Mouse (Mus musculus): ENCODE results near the gene Sema5b. TPM values are rescaled to one million over a fixed set of nuclear protein-coding genes. Genes with fewer than 3 reads are reported as not detected.
A peak's percentile ranks its signal among the peaks of the same experiment; 100 is the strongest.

Sema5b gene
- total and polyA plus RNA-seq, 2 experiments from 2014 or later: 11.4 to 46.5 TPM

DNA sequence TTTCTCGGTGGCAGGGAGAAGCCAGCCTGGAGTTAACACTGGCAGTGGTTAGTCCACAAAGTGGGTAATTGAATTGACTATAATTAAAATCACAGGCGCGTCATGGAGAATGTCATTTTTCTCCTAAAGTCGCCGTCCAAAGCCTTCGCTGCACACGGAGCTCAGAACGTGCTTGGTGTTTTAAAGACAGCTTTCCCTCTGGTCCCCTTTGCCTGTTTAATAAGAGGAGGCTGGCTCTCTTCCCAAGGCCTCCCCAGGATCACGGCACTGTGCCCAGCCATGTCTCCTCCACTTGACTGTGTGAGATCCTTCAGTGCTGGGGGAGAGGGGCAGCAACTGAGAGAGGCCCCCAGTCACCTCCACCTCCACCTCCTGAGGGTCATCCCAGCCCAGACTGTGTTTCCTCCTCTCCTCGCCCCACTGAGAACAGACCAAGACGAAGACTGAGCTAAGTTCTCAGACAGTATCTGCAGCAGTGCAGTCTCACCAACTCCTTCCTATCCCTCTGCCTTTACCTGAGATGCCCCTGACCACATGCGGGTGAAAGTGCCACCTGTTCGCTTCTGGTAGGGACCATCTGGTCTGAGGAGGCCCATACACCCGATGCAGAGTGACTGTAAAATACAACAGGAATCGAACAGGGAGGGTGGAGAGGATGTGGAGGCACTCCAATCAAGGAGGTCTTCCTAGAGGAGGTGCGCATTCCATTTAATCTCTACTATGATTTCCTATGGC is 84.5 kb downstream of the Sema5b start:
- no peaks in the 10 kb centered on the region for H3K9me3 ChIP-seq (ENCODE audit: low read length)

DNA sequence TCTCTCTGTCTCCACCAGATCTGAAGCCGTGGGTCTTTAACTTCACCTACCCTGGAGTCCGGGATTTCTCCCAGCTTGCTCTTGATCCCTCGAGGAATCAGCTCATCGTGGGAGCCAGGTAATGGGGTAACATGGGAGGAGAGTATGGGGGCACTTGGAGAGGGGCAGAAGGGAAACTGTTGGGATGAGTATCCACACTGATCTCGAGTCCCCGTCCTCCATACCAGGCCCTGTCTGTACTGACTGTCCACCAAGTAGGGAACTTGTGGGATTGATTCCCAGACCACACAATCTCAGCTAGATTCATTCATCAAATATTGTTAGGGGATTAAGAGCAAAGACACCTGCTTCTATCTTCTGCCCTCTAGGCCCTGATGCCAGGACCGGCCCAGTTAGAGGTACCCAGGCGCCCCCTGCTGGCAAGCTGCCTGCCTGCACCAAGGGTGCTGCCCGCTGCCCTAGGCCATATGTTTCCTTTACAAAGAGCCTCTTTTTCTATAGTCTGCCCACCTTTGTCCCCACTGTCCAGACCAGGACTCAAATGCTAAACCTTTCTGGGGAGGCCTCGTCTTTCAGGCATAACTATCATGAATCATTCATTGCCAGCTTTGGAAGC is 87.2 kb downstream of the Sema5b start:
- Histone ChIP-seq H3K4me2 (ENCODE audit: low read depth, low read length, poor library complexity, severe bottlenecking) (no peak overlapping the region), H3K9ac (replicated peaks; ENCODE audit: low read length, poor library complexity, severe bottlenecking) (no peak overlapping the region), H3K27me3 (ENCODE audit: insufficient read depth, low read length) (no peaks in the 10 kb centered on the region), H3K36me3 (ENCODE audit: insufficient read depth, low read length) (no peaks in the 10 kb centered on the region), H3K4me1 (ENCODE audit: insufficient read depth, low read length) (peaks cover 6% of the 10 kb centered on the region), H3K27ac (ENCODE audit: low read depth, low read length) (no peak overlapping the region), H3K4me3 (ENCODE audit: low read depth, low read length) (no peak overlapping the region), H3K9me3 (ENCODE audit: low read length) (no peaks in the 10 kb centered on the region)
- ATAC-seq (ENCODE audit: low FRiP score) (no peak; the same call in 1 of the 2 replicates), DNase-seq (ENCODE audit: low spot score) (peak; percentile 76)
- 39% methylated on average over 10 of the region's 10 CpGs for WGBS
- peak; percentile 84 for TF ChIP-seq CTCF (IDR thresholded peaks at IDR 0.05)

More for the DNA sequence above, 84.5 kb downstream of the Sema5b start:
- WGBS: 45% methylated on average over 16 of the region's 16 CpGs
- peak; percentile 76 for DNase-seq (ENCODE audit: low spot score)
- 0 out of 2 replicates have a peak overlapping the region, but pooled peaks have one; percentile 18 for H3K27ac ChIP-seq (ENCODE audit: low read depth, low read length)
- H3K9ac ChIP-seq (replicated peaks; ENCODE audit: low read length, poor library complexity, severe bottlenecking): no peak overlapping the region
- no peak for TF ChIP-seq CTCF (IDR thresholded peaks at IDR 0.05)
- H3K4me3 ChIP-seq (ENCODE audit: low read depth, low read length): no peak overlapping the region
- ATAC-seq (ENCODE audit: low FRiP score): no peak
- no peaks in the 10 kb centered on the region for H3K36me3 ChIP-seq (ENCODE audit: insufficient read depth, low read length)
- H3K4me2 ChIP-seq (ENCODE audit: low read depth, low read length, poor library complexity, severe bottlenecking): no peak overlapping the region
- H3K4me1 ChIP-seq (ENCODE audit: insufficient read depth, low read length): peaks cover 6% of the 10 kb centered on the region
- H3K27me3 ChIP-seq (ENCODE audit: insufficient read depth, low read length): no peaks in the 10 kb centered on the region

DNA sequence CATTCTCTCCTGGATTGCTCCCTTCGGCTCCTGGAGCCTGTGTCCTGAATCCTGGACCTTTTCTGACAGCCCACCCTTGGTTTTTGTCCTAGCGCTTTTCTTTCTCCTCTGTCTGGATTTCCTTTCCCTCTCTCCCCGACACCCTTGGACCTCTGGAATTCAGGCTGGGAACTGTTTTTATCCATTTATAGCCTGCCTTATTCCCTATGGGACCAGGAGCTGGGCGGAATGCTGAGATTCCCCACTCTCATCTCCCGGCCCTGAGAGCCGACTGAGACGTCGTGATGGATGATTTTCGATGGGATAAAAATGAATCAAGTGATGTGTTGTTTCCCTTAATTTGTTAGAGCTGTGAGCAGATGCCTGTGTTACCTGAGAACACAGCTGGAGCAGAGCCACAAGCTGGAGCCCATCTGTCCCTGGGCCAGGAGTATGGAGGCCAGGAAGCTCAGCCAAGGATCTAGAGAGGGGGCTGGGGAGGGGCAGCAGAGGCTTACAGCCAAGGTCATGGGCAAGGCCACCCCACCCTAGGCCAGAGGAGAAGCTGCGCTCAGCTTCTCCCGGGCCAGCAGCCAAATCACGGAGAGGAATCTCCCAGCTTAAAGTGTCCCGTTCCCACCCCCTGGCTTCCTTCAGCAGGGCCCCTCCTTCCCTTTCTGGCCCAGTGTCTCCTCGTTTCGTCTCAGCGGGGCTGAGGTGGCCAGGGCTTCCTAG is 89.7 kb downstream of the Sema5b start:
- no peak for TF ChIP-seq CTCF (IDR thresholded peaks at IDR 0.05)
- Histone ChIP-seq H3K4me1 (ENCODE audit: insufficient read depth, low read length) (no peaks in the 10 kb centered on the region), H3K9ac (replicated peaks; ENCODE audit: low read length, poor library complexity, severe bottlenecking) (no peak overlapping the region), H3K9me3 (ENCODE audit: low read length) (no peaks in the 10 kb centered on the region), H3K4me2 (ENCODE audit: low read depth, low read length, poor library complexity, severe bottlenecking) (no peak overlapping the region), H3K36me3 (ENCODE audit: insufficient read depth, low read length) (no peaks in the 10 kb centered on the region), H3K27ac (ENCODE audit: low read depth, low read length) (no peak overlapping the region), H3K4me3 (ENCODE audit: low read depth, low read length) (no peak overlapping the region), H3K27me3 (ENCODE audit: insufficient read depth, low read length) (no peaks in the 10 kb centered on the region)
- ATAC-seq (ENCODE audit: low FRiP score): no peak
- DNase-seq (ENCODE audit: low spot score): no peak
- WGBS: 65% methylated on average over 16 of the region's 16 CpGs

DNA sequence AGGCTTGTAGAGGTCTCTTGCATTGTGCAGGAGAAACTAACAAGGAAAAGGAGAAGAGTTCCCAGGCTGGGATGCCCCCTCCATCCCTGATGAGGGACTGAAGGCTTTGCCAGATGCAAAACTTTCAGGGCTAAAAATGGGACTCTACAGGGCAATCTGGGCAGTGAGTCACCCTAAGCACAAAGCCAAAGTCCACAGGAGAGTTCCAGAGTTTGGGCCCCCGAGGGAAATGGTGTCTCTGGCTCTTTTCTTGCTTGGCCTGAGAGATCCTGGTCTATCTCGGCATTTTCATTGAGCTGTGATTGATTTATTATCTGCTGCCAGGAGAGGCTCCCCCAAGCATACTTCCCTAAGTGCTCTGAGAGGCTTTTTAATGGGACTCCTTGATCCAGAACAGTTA is 92.1 kb downstream of the Sema5b start:
- WGBS: 90% methylated on average over 2 of the region's 2 CpGs
- Histone ChIP-seq H3K4me2 (ENCODE audit: low read depth, low read length, poor library complexity, severe bottlenecking) (no peak overlapping the region), H3K9me3 (ENCODE audit: low read length) (no peaks in the 10 kb centered on the region), H3K4me3 (ENCODE audit: low read depth, low read length) (no peak overlapping the region), H3K4me1 (ENCODE audit: insufficient read depth, low read length) (no peaks in the 10 kb centered on the region), H3K27me3 (ENCODE audit: insufficient read depth, low read length) (no peaks in the 10 kb centered on the region), H3K27ac (ENCODE audit: low read depth, low read length) (no peak overlapping the region), H3K9ac (replicated peaks; ENCODE audit: low read length, poor library complexity, severe bottlenecking) (no peak overlapping the region), H3K36me3 (ENCODE audit: insufficient read depth, low read length) (no peaks in the 10 kb centered on the region)
- DNase-seq (ENCODE audit: low spot score) (no peak), ATAC-seq (ENCODE audit: low FRiP score) (no peak)
- no peak for TF ChIP-seq CTCF (IDR thresholded peaks at IDR 0.05)

DNA sequence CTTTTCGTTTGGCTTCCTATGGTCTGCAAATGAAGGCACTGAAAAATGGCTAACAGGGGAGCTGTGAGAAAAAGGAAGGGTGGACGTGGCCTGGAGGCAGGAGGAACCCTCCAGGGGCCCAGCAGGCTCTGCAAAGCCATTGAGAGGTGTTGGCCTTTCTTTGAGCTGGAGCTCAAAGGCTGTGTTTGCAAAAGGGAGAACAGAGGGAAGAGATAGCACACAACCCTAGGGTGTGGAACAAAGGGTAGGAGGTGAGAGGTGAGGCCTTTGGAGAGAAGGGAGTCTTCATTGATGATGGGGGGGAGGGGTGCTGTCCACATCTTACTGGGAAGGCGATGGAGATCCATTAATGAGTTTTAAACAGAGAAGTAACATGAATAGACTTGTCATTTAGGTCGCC is 94.0 kb downstream of the Sema5b start:
- H3K4me3 ChIP-seq (ENCODE audit: low read depth, low read length): no peak overlapping the region
- H3K9me3 ChIP-seq (ENCODE audit: low read length): no peaks in the 10 kb centered on the region
- no peak for ATAC-seq (ENCODE audit: low FRiP score)
- no peaks in the 10 kb centered on the region for H3K36me3 ChIP-seq (ENCODE audit: insufficient read depth, low read length)
- no peak overlapping the region for H3K9ac ChIP-seq (replicated peaks; ENCODE audit: low read length, poor library complexity, severe bottlenecking)
- WGBS: 69% methylated on average over 4 of the region's 4 CpGs
- no peak overlapping the region for H3K27ac ChIP-seq (ENCODE audit: low read depth, low read length)
- no peaks in the 10 kb centered on the region for H3K4me1 ChIP-seq (ENCODE audit: insufficient read depth, low read length)
- TF ChIP-seq CTCF (IDR thresholded peaks at IDR 0.05): no peak
- DNase-seq (ENCODE audit: low spot score): no peak
- H3K27me3 ChIP-seq (ENCODE audit: insufficient read depth, low read length): no peaks in the 10 kb centered on the region
- no peak overlapping the region for H3K4me2 ChIP-seq (ENCODE audit: low read depth, low read length, poor library complexity, severe bottlenecking)

DNA sequence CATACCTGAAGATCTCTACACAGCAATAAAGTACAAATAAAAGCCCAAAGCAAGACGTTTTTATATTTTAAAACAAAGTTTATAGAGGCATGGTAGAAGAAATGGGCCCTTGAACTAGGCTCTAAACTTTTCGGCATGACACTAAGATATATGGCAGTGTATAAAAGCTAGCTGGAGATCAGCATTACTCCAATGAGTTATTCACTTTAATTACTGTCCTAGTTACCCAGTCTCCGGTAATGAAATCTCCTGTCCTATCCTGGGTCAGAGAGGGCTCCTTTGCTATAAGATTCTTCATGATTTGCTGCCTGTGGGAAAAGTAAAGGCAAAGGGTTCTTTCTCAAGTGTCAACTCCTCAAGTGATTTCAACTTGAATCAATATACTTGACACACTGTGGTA is 98.6 kb downstream of the Sema5b start:
- Histone ChIP-seq H3K9ac (replicated peaks; ENCODE audit: low read length, poor library complexity, severe bottlenecking) (no peak overlapping the region), H3K4me1 (ENCODE audit: insufficient read depth, low read length) (no peaks in the 10 kb centered on the region), H3K36me3 (ENCODE audit: insufficient read depth, low read length) (no peaks in the 10 kb centered on the region), H3K27ac (ENCODE audit: low read depth, low read length) (no peak overlapping the region), H3K9me3 (ENCODE audit: low read length) (no peaks in the 10 kb centered on the region), H3K27me3 (ENCODE audit: insufficient read depth, low read length) (no peaks in the 10 kb centered on the region), H3K4me3 (ENCODE audit: low read depth, low read length) (no peak overlapping the region), H3K4me2 (ENCODE audit: low read depth, low read length, poor library complexity, severe bottlenecking) (no peak overlapping the region)
- DNase-seq (ENCODE audit: low spot score) (no peak), ATAC-seq (ENCODE audit: low FRiP score) (no peak)
- 91% methylated on average over 3 of the region's 3 CpGs for WGBS
- TF ChIP-seq CTCF (IDR thresholded peaks at IDR 0.05): no peak
